Mouse (Mus musculus): ENCODE measurements at regions not wholly inside any gene's neighbourhood (a gene's known extent, or its start where the extent isn't known, plus 50 kb on each side); places are given as distances from the start of the nearest gene placed in this dataset.

- TF ChIP-seq EP300 (IDR thresholded peaks at IDR 0.05) = no peak
- no peak for TF ChIP-seq CTCF (IDR thresholded peaks at IDR 0.05)
Observed at GRCm38 (mm10) chr15:67019194-67019661, 518.5 kb upstream of the Lrrc6 start.
